Mouse (Mus musculus): ENCODE results near the gene Mvp.

- peak; percentile 80 for TF ChIP-seq CTCF (IDR thresholded peaks at IDR 0.05)
- TF ChIP-seq EP300 (IDR thresholded peaks at IDR 0.05): no peak
These were observed 28.1 kb downstream of the Mvp start for GRCm38 (mm10) chr7:126986319-126986718.

Data from lung, postnatal 0 days (tissue).